Mouse (Mus musculus): ENCODE data around the gene Smyd4.

GRCm38 (mm10) chr11:75415994-75416393 is 67.8 kb downstream of the Smyd4 start:
- TF ChIP-seq CTCF (IDR thresholded peaks at IDR 0.05), result no peak
- TF ChIP-seq POLR2A (IDR thresholded peaks at IDR 0.05; ENCODE audit: insufficient read depth, low read depth, low read length), result no peak
- no peak for TF ChIP-seq EP300 (IDR thresholded peaks at IDR 0.05; ENCODE audit: insufficient read depth, low read depth, low read length)
